Mouse (Mus musculus) kidney, adult 18-20 months (tissue): ENCODE results near the gene Slc1a2.

Source experiments
- DNase-seq: peaks from one replicate; pipeline ENCODE4 v3.0.0; 2021

Gene Slc1a2

DNA sequence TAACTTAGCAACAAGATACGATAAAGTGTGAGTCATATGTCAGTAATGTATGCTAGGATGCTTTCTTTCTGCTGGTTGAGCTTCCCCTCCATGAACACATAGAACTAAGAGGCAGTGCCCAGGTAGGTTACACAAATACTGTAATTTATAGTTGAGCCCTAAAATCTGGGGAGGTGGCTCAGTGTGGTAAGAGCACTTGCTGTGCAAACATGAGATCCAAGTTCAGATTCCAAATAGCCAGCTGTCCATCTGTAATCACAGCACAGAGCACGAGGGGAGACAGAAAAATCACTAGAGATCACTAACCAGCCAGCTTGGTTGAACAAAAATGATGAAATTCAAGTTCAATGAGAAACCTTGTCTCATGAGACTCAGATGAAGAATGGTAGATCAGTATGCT is 63.4 kb downstream of the Slc1a2 start:
- DNase-seq = no peak

DNA sequence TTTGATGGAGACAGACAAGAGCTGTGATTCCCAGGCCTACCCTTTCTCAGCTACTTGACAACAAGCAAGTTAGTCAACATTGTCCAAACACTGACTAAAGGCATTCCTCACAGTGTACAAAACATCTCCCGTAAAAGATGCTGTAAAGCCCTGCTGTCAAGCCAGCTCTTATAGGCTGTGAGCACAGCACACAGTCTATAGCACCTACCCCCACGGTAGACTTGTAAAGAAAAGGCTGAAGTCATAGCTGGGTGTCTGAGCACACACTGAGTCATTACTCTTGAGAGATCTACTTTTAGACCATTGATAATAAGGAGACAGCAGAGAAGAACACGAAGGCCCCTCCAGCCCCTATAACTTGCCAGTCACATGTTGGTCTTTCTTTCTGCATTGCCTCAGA is 66.6 kb downstream of the Slc1a2 start:
- DNase-seq = no peak

GRCm38 (mm10) chr2:102730386-102730785 is 71.9 kb downstream of the Slc1a2 start:
- no peak for DNase-seq

GRCm38 (mm10) chr2:102730788-102731187 is 72.3 kb downstream of the Slc1a2 start:
- DNase-seq = no peak

DNA sequence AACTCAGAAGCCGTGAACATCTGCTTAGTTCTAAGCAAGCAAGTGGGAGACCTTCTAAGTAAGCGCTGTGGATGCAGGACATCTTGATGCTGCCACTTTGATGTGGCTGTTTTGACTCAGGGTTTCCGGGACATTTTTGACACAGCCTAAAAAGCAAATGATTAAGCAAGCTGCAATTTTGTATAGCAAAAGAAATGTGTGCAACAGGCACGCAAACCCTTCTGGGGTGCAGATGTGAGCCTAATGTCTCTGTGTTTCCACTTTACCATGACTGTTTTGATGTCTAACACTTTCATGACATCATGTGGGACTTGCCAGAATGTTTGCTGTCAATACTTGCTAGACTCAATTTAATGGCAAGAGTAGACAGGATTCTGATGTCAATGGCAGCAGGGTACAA is 74.7 kb downstream of the Slc1a2 start:
- no peak for DNase-seq

GRCm38 (mm10) chr2:102734055-102734454 is 75.6 kb downstream of the Slc1a2 start:
- DNase-seq = no peak

- DNase-seq = no peak
These were observed 76.6 kb downstream of the Slc1a2 start for GRCm38 (mm10) chr2:102735031-102735430.

DNA sequence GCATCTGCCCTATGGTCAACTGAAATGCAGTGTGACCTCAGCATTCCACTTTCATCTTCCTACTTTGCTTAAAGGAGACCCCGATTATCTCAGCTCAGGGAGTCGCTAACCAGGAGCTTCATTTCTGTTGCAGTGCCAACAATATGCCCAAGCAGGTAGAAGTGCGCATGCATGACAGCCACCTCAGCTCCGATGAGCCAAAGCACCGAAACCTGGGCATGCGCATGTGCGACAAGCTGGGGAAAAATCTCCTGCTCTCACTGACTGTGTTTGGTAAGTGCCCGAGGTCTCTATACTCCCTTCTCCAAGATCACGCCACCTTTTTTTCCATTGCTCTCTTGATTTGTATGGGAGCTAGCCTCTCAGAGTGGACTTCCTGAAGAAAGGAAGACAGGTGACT is 77.4 kb downstream of the Slc1a2 start:
- DNase-seq = no peak

GRCm38 (mm10) chr2:102736490-102736889 is 78.0 kb downstream of the Slc1a2 start:
- DNase-seq = no peak

DNA sequence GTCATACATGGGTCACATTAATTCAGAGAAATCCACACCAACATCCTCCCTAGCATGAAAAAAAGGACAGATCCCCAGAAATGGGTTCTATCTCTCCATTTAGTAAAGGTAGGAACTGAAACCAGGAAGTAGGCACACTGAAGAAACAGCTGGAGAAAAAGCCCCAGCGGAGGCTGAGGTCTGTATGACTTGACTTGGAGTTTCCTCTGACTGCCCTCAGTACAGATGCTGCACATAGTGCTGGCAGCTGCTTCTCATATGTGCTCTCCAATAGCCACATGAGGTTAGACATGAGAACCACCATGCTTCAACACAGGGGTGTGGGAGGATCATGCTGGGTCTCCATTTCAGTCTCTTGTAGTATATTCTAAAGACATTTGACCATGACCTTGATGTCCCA is 80.4 kb downstream of the Slc1a2 start:
- no peak for DNase-seq

DNA sequence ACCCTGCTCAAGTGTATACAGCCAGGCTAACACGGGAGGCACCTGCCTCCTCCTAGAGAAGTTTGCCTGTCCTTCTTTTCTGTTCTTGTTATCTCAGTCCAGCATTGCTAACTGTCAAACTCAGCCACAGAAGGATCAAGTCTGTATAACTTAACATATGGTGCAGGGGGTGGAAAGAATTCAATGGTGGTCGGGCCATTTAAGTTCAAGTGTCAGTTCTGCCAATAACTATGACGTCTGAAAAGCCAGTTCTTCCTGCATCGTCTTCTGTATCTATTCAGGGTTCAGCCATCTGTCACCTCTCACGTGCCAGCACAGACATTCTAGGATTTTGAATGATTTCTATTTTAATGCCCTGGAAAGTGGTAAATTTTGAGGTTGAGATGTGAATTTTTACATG is 84.2 kb downstream of the Slc1a2 start:
- no peak for DNase-seq

DNA sequence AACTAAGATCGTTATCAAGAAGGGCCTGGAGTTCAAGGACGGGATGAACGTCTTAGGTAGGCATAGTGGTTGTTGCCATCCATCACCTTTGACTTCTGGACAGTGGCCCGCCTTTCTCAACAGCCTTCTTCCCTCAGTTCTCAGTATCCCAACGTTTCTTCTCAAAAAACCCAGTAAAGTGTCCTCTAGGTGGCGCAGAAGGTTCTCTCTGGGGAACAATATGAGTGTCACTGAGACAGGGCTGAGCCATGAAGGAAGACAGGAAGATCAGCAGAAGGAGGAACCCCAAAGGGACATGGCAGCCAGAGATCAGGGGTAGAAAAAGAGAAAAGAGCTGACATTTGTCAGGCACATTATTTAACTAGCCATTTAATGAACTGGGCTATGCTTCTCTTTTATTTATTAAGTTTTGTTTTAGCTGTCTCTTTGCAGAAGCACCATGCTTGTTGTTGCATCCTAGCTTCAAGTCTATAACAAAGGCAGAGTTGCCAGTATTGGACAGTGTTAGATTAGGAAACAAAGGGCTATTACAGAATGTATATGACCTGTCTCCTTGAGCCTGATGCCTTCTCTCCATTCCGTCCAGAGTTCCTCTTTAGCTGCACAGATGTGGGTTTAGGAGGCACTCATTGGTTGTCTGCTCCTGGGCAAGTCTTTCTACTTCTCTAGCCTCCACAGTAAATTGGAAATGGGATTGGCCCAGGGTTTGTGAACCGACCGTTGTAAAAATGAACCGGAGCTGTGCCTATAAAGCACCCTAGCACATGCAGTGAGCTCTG is 85.6 kb downstream of the Slc1a2 start:
- peak; percentile 54 for DNase-seq

DNA sequence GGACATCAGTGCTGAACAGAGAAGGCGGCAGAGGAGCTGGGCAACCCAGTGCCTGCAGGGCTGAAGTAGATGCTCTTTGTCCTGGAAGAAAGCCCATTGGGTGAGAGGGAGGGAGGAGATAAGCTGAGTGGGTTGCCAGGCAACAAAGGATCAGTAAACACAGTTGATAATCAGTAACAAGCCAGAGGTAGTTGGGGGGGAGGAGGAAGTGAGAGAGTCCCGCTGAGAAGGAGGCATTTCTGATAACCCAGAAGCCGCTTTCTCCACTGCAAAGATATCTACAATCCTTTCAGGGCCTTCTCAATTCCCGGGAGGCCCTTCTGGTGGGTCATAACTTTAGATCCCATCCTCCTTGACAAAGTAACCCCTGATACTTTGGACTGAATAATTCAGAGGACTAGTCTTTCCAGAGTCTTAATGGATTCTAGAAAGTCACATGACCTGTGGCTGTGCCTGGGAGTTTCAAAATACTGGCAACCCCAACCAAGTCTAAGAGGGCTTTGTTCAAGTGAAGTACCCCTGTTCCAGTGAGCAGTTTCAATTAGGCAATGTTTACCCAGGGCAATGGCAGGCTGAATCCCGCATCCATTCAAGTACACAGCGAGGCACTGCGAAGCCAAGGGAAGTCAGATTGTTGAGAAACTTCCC is 86.9 kb downstream of the Slc1a2 start:
- peak; percentile 71 for DNase-seq

GRCm38 (mm10) chr2:102747758-102748157 is 89.3 kb downstream of the Slc1a2 start:
- DNase-seq = no peak

GRCm38 (mm10) chr2:102749926-102750325 is 91.5 kb downstream of the Slc1a2 start:
- DNase-seq = no peak

GRCm38 (mm10) chr2:102751846-102752245 is 93.4 kb downstream of the Slc1a2 start:
- no peak for DNase-seq

- no peak for DNase-seq
These were observed 98.9 kb downstream of the Slc1a2 start for GRCm38 (mm10) chr2:102757241-102757860.

DNA sequence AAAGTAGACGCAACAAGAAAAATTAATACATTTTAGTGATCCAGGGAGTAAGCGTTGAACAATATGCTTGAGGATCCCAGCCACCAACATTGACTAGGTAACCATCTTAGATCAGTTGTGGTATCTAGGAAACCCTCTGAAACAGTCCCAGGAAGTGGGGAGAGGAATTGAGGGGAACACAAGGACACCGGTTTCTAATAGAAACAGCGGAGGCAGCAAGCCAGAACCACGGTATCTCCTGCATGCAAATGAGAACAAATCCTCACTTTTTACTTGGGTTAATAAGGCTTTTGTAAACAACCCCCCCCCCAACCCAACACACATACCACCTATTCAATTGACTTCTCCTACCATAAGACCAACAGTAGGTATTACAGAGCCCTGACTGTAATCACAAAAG is 101.0 kb downstream of the Slc1a2 start:
- no peak for DNase-seq

GRCm38 (mm10) chr2:102760284-102761072 is 102.0 kb downstream of the Slc1a2 start:
- DNase-seq = no peak

DNA sequence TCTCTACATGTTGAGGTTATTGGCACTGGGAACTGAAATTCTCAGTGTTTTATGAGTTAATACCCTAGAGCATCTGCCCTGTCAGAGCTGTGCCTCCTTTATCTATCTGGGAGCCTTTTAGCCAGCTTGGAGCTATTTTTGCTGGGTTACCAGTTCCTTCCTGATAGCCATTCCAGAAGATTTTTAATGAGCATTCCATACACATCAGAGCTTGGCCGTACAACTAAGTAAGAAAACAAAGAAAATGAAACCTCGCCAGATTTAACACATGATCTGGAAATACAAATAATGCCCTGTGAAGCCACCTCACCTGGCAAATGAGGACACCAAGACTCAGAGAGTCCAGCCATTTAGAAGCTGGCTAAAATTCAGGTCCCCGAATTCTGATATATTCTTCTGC is 104.7 kb downstream of the Slc1a2 start:
- no peak for DNase-seq

DNA sequence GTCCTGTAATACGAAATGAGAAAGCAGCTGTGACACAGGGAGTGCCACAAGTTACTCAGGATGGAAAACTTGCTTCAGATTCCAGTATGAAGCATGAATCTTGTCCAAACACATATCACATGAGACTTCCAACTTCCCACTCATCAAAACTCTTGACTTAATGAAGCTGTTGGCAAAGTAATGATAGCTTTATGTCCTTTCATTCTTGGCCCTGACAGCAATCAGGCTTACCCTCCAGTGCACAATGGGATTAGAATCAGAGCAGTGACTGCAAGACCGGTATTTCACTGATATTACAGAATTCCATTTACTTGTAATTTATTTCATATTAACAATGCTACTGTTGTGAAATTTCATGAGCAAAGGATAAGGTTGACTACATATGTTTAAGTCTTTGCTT is 105.5 kb downstream of the Slc1a2 start:
- DNase-seq = no peak

DNA sequence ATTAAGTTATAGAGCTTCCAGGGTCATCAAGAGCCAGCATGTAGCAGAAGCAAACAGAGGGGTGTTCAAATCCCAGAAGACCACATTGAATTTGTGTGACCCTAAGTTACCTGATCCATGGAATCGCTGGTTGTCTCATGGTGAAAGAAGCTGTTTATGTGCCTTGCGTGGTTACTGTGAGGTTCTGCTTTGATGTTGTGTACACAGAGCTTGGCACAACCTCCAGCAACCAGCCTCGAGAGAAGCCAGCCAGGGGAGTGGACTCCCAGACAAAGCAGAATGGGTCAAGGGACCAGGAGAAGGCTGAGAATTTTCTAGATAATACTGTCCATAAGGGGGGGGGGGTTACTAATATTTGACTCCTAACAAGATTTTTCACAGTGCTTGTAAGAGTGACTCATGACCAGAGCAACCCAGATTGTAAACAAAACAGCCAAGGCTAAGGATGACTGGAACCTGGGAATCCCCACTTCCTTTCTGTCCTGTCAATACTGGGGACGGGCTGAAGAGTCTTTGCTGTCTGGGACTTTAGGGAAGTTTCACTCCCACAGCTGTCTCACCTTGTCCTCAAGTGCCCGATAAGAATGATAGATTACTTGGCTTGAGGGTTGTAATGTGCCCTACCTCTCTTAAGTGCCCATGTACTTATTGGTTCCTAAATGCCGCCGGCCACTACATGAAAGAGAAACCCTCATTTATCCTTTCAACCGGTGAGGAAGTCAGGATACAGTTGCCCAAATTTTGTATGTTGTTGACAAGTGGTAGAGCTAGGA is 106.3 kb downstream of the Slc1a2 start:
- no peak for DNase-seq

- no peak for DNase-seq
These were observed 109.8 kb downstream of the Slc1a2 start for GRCm38 (mm10) chr2:102768267-102768666.
